Mouse (Mus musculus): Measurements from ENCODE around the gene Pias3. TPM values are rescaled to one million over a fixed set of nuclear protein-coding genes. Genes with fewer than 3 reads are reported as not detected.
"Not testable (repeated sequence)": the region's sequence is repeated elsewhere in the genome, so short reads cannot be mapped to it uniquely, and the experiment has no call there.

The Pias3 gene
- 10 to 100 TPM; 30.3 to 37.7 (median 34.3) TPM for total RNA-seq (2022)

DNA sequence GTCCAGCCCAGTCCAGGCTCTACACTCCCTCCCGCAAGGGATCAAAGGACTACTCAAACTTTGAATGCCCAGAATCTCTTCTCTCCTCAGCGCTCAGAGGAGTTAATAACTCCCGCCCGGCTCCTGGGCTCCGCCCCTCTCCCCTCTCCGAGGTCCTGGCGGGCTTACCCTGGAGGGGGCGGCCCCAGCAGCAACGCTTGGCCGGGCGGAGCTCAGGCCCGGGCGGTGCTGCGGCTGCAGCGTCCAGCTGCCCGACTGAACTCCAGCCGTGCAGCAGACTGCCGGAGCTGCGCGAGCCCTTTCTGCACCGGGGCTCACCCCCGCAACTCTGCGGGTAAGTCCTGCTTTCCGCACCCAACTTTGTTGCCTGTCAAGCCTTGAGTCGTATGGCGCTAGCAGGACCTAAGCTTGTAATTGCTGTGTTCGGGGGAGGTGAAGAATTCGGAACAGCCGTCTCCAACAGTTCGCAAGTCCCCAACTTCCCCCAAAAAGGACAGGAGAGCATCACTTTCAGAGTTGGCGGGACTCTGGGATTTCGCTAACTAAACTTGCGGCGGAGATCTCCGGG is at the start of gene Pias3:
Gene Pias3, plus strand, starts transcription at position 187 of the 568 bp plus-strand sequence.
- DNase-seq (ENCODE audit: low spot score in 2 of 2): peak in 1 of 2 experiments; percentile 32

DNA sequence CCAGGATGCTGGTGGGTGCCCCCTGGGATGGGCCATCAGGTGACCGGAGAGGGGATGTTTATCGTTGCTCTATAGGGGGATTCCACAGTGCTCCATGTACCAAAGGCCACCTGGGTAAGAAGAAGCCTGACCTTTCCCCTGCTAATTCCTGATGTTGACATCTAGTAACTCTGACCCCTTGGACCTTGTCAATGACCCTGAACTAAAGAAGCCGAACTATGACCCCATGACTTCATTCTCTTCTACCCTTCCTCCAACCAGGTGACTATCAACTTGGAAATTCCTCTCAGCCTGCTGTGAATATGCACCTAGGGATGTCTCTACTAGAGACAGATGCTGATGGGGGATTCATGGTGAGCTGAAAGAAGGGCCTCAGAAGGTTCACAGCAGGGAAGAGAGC is 48.8 kb upstream of the Pias3 start:
- no peak for DNase-seq (ENCODE audit: low spot score in 2 of 2)

DNA sequence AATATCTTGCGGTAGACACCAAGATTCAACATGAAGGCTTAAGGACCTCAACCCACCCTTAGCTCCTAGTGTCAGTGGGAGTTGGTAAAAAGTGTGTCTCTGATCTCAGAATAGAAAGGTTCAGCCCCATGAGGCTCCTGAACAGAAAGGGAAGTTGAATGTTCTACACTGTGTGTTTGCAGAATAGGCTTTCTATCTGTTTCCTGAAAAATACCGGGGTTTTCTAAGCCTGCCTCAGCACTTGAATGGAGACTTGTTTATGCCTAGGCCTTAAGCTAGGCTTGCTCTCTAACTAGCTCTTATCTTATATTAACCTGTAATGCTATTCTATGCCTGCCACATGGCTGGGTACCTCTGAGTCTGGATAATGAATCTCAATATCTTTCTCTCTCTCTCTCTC is 35.3 kb upstream of the Pias3 start:
- DNase-seq (ENCODE audit: low spot score in 2 of 2): no peak

DNA sequence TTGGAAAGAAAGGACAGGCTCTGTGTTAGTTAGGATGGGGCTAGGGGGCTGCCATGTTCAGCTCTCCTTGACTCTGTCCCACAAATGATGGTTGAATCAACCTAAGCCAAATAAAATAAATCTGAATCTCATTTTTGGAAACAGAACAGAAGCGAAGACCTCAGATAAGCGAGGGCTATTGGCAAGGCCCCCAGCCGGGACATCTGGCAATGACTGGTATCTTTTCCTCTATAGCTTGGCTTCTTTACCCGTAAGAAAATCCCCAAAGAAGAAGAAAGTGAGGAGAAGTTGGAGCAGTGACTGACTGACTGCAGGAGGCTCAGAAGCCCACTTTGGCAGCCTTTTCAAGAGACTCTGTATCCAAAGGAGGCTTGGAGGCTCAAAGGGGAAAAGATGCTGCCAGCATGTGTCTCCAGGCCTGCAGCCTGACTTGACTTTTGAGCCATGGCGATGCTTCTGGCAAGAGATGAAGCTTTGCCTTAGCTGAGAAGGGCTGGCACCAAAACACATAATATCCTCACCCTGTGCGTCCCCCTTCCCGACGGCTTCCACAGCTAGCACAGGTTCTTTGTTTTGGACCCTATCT is 33.4 kb upstream of the Pias3 start:
- DNase-seq (ENCODE audit: low spot score in 2 of 2): no peak

DNA sequence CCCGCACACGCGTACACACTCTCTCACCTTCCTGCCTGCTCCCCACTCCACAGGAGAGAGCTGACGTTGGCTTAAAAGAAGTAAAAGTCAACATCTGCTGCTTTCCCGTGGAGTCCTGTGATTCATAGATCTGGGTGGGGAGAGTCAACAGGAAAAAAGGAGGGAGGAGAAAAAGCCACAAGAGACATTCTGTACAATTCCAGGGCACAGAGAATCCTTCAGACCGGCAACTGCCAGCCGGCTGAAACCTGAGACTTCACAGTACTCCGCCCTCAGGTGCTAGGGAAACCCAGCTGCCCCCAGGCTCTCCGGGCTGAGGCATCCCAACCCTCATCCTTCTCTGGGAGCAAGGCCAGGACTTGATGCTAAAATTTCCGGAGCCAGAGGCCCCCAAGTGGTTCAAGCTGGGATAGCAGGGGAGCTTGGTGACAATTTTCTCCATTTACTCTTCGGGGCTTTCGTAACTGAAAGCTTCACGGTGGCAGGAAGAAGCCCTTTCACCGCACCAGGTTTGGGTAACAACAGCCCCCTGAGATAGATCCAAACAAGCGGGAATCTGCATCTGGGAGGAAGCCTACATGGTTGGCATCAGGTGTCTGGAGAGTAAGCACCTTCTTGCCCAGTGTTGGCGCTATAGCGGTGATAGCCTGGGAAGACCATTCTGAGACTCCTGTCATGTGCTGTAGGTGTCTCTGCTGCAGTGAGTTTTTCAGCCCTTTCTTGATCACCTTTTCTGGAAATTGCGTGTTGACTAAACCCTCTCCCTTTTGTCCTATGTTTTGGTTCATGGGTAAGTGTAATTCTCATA is 32.5 kb upstream of the Pias3 start:
- DNase-seq (ENCODE audit: low spot score in 2 of 2): peak; percentile 76 to 90

DNA sequence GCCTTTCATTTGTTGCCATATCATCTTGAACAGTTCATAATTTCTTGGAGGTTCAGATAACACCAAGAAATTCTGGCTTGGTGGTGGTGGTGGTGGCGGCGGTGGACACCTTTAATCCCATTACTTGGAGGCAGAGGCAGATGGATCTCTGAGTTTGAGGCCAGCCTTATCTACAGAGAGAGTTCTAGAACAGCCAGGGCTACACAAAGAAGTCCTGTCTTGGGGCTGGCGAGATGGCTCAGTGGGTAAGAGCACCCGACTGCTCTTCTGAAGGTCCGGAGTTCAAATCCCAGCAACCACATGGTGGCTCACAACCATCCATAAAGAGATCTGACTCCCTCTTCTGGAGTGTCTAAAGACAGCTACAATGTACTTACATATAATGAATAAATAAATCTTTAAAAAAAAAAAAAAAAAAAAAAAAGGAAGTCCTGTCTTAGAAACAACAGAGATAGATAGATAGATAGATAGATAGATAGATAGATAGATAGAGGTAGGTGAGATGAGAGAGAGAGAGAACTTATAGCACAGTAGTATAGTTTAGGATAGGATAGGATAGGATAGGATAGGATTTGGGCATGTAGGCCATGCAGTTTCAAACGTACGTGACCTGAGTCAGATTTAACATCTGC is 30.3 kb upstream of the Pias3 start:
- not testable (repeated sequence) for DNase-seq (ENCODE audit: low spot score in 2 of 2)

DNA sequence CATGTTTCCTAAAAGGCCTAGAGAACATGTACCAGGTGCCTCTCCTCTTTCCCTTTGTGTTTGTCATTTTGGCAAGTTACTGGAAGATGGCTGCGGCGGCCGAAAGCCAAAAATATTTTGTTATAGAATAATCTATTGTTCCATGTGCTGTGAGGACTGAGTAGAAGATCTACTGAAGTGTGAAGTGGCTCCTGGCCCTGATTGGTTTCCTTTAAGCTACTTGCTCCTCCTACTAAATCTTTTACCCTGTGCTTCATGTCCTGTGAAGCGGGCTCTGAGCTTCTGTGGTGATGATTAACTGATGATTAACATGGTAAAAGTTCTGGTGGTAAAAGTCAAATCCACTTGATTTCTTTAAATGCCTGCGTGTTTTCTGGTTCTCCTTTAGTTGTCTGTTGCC is 29.3 kb upstream of the Pias3 start:
- DNase-seq (ENCODE audit: low spot score in 2 of 2): no peak

DNA sequence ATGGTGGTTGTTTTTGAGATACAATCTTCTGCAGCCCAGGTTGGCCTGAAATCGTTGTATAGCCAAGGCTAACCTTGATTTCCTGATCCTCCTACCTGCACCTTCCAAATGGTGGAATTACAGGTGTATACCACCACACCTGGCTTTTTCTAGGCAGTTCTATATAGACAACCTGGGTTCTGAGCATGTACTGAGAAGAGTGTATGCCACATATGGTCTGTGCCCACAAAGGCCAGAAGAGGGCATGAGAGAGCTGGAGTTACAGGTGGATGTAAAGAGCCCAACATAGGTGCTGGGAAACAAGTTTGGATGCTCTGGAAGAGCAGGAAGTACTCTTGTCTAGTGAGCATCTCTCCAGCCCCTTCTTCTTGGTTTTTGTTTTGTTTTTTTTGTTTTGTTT is 28.9 kb upstream of the Pias3 start:
- no peak for DNase-seq (ENCODE audit: low spot score in 2 of 2)

DNA sequence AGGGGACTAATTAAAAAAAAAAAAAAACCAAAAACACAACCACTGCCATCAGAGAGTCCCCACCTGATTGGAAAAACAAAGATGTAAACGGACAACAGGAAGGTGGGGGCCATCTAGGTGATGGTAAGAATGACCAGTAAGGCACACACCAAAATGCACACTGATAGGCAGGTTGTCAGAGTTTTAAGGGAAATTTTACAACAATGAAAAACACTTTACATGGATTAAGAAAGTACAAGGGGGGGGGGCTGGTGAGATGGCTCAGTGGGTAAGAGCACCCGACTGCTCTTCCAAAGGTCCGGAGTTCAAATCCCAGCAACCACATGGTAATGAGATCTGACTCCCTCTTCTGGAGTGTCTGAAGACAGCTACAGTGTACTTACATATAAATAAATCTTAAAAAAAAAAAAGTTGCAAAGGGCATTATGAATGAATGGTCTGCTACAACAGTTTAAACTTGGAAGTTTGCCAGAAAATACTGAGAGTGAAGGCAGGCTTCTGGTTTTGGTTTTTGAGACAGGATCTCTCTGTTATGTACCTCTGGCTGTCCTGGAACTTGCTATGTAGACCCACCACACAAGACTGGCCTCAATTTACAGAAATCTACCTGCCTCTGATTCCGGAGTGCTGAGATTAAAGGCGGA is 27.6 kb upstream of the Pias3 start:
- no peak for DNase-seq (ENCODE audit: low spot score in 2 of 2)

DNA sequence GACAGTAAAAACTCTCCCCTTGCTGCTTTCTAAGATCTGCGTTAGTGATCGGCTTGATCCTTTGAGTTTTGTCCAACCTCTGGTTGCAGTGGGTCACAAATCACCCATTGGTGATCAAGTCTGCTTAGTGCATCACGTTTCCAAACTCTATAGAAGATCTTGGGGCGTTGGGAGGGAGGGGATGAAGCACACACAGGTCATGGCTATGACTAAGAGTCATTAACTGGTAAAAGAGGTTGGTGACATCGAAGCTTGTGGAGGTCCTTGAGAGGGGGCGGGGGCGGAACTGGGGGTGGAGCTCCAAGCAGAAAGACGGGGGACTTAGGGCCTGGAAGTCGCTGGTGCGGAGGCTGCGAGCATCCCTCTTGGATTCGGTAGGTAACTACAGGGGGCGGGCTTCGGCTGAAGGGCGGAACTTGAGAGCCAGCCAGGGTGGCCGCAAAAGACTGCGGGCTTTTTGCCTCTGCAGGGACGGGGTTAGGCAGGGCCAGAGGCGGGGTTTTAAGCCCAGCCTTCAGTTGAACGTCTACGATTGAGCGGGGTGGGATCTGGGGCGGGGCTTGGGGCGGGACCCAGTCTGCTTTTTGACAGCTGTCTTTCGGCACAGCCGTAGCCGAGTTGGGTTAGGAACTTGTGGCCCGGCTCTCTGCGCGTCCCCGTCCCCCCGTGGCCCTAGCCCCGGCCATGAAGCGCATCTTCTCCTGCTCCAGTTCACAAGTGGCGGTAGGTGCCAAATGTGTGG is 26.3 kb upstream of the Pias3 start, which contains the start of gene Ankrd35:
Gene Ankrd35, plus strand, starts transcription at position 405 of the 742 bp plus-strand sequence.
- DNase-seq (ENCODE audit: low spot score in 2 of 2): peak; percentile 55 to 63

DNA sequence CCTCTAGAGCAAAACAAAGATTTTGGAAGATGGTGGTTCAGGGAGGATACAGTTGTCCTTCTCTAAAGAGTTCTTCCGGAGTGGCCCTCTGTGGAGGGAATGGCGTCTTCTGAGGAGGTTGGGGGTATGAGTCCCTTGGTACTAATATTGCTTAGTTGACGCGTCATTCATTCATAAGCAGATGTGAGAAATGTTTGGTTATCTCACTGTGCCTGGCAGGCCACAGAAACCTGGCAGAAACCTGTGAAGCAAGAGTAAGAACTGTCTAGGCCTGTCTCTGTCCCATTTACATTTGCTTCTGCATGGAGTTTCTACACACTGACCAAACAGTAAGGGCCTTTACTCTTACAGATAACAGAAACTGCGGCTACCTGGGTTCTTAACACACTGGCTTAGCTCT is 24.7 kb upstream of the Pias3 start:
- DNase-seq (ENCODE audit: low spot score in 2 of 2): no peak

DNA sequence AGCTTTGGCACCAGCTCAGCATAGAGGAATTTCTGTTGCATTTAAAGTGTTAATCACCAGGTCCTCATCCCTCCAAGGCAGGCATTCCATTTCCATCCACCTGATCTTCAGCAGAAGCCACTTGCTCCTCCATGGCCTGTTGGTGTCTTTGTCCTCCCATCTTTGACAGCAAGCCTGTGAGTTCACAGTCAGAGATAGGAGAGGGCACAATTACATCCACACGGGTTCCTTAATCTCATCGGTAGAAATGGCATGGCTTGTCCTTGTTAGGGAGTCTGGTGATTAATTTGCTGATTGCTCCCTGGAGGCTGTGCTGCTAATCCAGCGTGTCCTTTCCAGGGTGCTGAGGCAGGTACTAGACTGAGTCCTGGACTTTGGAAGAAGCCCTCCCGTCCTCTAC is 22.7 kb upstream of the Pias3 start:
- no peak for DNase-seq (ENCODE audit: low spot score in 2 of 2)

DNA sequence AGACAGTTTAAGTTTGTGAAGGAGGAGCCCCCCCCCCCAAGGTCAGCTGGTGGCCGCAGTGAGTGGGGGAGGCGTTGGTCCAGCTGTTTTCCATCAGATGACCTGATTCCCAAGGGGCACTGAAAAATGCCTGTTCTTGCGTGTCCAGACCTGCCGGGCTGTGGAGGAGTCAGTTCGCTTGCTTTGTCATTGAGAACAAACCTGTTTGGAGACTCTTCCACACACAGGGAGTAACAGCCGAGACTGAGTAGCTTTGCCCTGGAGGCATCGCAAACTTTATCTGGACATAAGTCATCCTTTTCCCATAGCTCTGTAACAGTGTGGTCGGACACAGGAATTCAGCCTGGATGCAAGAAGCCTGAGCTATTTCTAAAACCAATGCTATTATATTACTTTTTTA is 21.7 kb upstream of the Pias3 start:
- no peak for DNase-seq (ENCODE audit: low spot score in 2 of 2)

DNA sequence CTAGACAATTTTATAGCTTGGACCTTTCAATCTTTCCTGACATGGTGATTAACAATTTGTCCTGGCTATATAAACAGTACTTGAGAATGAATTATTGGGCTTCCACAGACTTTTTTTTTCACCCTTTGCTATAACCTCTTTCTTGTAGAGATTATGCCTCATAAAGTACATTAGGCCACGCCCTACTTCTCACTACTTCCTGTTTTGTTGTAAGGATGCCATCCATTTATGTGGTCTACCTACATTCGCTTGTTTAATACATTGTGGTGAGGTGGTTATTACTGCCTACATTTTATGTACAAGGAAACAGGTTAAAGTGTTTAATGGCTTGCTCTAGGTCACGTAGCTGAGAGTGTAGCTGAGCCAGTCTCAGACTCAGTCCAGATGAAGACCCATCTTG is 21.0 kb upstream of the Pias3 start:
- no peak for DNase-seq (ENCODE audit: low spot score in 2 of 2)

DNA sequence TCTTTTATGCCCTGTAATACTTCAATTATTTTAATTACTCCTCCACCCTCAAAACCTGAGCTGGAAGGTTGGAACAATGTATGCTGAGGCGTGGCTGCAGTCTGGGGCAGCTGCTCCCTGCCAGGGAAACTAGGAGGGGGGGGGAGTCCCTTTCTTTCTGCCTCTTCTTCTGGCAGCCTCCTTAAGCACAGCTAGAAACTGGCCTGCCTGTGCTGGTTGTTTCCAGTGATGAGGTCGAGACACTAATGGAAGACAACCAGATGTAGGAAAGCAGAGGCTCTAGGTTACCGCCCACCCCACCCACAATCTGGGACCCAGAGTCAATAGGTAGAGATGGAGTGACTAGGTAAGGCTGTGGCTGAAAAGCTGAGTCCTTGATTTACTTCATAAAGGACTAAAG is 20.5 kb upstream of the Pias3 start:
- DNase-seq (ENCODE audit: low spot score in 2 of 2): no peak

DNA sequence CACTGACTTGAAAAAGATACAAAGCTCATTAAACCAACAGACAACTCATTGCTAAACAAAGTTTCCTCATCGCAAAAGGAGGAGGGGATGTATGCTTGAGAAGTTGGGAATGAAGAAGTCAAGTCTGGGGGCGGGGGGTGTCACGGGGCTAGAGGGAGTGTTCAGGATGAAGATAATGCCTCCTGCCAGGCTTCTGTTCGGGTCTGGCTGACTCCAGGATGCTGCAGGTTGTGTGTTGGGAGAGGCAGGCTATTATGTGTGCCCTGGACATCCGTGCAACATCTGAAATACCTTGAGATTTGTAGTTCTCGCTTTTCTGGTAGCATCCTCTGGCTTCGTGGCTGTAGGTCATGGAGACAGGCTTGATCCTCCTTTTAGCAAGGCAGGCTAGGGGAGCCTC is 17.7 kb upstream of the Pias3 start:
- no peak for DNase-seq (ENCODE audit: low spot score in 2 of 2)

DNA sequence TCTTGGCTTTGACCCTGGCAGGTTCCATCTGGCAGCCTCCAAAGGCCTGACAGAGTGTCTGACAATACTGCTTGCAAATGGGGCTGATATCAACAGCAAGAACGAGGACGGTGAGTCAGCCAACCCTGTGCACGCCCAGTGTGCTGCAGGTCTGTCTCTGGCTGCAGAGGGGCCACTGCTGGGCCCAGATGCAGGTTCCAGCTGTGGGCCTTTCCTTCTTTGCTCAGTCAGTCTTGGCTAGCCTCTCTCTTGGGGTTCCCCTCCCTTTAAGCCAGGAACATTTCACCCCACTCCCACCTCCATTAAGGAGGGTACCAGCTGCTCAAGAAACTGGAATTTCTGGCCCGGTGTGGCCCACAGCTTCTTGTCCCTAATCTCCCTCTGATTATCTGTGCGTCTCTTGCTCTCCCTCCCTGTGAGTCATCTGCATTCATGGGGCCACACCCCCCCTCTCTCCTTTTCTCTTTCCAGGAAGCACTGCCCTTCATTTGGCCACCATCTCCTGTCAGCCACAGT is 17.0 kb upstream of the Pias3 start:
- DNase-seq (ENCODE audit: low spot score in 2 of 2): no peak

DNA sequence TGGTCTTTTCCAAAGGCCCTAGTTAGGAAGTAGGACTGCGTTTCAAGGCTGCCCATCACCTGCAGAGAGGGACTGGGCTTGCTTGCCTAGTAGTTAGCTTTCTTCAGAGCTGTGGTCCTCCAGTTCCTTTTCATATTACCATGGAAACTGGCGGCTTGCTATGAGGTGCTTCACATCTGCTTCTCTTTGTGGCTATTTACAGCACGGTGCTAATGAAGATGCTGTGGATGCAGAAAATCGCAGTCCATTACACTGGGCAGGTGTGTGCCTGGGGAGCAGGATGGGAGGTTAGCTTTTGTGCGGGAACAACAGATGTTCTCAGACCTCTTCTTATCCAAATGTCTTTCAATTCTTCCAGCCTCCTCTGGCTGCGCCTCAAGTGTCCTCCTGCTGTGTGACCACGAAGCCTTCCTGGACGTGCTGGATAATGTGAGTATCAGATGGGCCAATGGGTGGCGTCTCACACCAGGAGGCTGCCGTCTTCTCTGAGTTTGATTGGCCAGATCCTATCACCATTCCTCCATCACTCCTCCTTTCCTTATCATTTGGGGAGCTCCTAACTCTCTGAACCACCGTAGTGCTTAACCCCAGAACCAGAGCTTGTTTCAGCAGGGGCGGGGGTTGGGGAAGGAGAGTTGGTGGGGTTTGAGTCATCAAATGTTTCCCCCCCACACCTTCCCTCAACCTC is 15.8 kb upstream of the Pias3 start:
- DNase-seq (ENCODE audit: low spot score in 2 of 2): no peak

DNA sequence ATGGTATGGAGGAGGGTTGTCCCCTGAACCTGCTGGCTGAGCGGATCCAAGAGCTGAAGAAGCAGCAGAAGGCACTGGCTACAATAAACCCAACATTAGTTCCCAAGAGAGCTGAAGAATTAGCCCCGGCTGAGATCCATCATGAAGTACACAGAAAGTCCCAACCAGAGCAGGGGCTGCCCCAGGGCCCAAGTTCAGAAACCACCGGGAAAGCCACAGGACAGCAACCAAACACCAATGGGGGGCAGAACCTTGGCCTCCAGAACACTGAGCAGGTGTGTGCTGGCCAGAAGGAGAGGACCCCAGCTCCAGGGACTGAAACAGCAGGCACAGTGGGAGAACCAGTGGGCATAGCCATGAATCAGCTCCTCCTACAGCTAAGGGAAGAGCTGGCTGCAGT is 12.7 kb upstream of the Pias3 start:
- no peak for DNase-seq (ENCODE audit: low spot score in 2 of 2)

DNA sequence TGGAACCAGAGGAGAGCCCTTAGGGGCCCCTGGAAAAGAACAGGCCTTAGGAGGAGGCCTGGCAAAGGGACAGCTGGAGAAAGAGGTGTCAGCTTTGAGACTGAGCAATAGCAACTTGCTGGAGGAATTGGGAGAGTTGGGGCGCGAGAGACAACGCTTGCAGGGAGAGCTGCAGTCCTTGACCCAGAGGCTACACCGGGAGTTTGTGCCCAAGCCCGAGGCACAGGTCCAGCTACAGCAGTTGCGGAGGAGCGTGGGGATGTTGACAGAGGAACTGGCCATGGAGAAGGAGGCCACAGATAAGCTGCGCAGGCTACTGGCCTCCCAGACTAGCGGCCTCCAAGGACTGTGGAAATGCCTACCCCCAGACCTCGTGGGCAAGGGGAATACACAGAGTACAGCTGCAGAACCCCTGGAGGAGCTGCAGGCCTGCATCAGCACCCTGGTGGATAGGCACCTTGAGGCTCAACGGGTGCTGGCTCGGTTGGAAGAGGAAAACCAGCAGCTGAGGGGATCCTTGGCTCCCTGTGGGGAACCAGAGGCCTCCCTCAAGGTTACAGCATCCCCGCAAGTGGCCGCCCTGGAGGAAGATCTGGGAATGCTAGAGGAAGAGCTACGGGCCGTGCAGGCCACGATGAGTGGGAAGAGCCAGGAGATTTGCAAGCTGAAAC is 11.9 kb upstream of the Pias3 start:
- DNase-seq (ENCODE audit: low spot score in 2 of 2): no peak
